Mouse (Mus musculus): ENCODE results near the gene Mvd.

Gene Mvd

GRCm38 (mm10) chr8:122457171-122457570, 13.9 kb upstream of the Mvd start:
- no peak for DNase-seq (ENCODE audit: low spot score in 2 of 2)

- no peak for DNase-seq (ENCODE audit: low spot score in 2 of 2)
Observed at GRCm38 (mm10) chr8:122454409-122454808, 11.2 kb upstream of the Mvd start.

- no peak for DNase-seq (ENCODE audit: low spot score in 2 of 2)
Observed at GRCm38 (mm10) chr8:122452154-122452553, 8.9 kb upstream of the Mvd start.

DNA sequence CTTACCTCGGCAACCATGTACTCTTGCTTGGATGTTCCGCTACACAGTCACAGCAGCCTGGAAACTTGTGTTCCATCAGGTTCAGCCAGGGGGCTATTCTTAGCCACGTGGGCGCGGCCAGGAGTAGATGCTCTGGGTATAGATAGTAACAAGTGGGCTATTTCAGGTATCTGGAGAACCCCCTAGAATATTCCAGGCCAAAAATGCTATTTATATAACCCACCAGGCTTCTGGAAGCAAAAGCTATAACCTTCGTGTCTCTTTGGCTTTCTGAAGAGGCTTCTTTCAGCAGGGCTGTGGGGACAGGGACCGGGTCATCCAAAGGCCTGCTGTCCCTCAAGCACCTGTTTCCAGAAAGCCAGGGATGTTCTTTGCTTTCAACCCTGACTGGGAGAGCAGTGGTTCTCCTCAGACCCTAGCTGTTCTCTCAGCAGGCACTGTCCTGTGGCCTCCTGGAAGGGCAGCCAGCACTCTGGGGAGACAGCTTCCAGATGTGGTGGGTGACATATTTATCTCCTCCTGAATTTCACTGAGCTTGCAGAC, 8.0 kb upstream of the Mvd start:
- DNase-seq (ENCODE audit: low spot score in 2 of 2): no peak

DNA sequence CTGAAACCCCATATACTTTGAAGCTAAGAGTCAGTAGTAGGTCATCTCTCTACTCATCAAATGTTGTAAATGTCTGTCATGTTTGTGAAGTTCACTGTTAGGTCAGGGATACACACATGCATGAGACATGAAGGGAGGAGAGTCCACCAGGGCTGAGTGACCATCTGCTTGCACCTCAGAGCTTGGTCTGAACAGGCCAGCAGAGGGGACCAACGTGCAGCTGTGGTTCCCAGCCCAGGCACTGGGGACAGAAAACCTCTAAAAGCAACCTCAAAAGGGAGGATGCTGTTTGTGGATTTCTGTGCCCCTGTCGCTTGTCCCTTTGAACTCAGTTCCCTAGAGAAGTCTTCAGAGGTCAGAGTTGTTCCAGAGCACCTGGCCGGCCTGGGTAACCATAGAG, 2.0 kb upstream of the Mvd start:
- DNase-seq (ENCODE audit: low spot score in 2 of 2): no peak

- no peak for DNase-seq (ENCODE audit: low spot score in 2 of 2)
Observed at GRCm38 (mm10) chr8:122444058-122444748, 981 bp upstream of the Mvd start.

DNA sequence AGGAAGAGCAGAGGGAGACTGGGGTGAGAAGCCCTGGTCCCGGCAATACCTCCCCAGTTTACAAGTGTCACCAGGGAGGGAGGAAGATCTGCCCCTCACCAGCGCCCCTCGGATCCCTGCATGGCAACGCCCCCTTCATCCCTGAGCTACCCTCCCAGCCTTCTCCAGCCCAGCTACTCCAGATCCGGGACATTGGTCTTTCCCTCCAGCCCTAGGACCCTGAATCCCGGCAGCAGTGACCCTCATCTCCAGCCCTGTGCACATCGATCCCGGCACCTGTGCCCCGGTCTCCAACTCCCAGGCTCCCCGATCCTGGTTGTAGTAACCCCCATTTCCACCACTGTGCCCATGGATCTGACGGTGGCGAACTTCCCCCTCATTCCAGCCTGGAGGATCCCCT, 441 bp downstream of the Mvd start:
- no peak for DNase-seq (ENCODE audit: low spot score in 2 of 2)

GRCm38 (mm10) chr8:122442356-122442755, 866 bp downstream of the Mvd start:
- no peak for DNase-seq (ENCODE audit: low spot score in 2 of 2)

GRCm38 (mm10) chr8:122441326-122441725, 1.9 kb downstream of the Mvd start:
- DNase-seq (ENCODE audit: low spot score in 2 of 2): no peak

- no peak for DNase-seq (ENCODE audit: low spot score in 2 of 2)
Observed at GRCm38 (mm10) chr8:122439336-122439735, 3.9 kb downstream of the Mvd start.

GRCm38 (mm10) chr8:122437708-122438331, 5.4 kb downstream of the Mvd start:
- peak in 1 of 2 experiments; percentile 35 for DNase-seq (ENCODE audit: low spot score in 2 of 2)

GRCm38 (mm10) chr8:122436586-122437125, 6.6 kb downstream of the Mvd start:
- no peak for DNase-seq (ENCODE audit: low spot score in 2 of 2)

DNA sequence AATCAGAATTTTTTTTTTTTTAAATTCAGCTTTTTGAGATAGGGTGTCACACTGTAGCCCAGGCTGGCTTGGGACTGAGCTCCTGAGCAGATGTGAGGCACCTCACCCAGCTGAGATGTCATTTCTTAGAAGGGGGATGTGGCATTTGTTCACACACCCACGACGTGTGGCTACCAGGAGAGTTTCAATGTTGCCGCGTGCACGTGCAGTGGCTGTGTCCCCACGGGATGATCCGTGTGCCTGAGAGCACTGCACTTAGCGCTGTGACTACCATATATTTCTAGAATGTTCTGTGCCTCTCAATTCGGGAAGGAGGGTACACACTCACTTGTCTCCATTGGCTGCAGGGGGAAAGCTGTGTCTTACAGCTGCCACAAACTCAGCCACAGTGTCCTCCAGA, 7.1 kb downstream of the Mvd start:
- no peak for DNase-seq (ENCODE audit: low spot score in 2 of 2)

- no peak for DNase-seq (ENCODE audit: low spot score in 2 of 2)
Observed at GRCm38 (mm10) chr8:122435375-122435774, 7.8 kb downstream of the Mvd start.

- DNase-seq (ENCODE audit: low spot score in 2 of 2): no peak
Observed at GRCm38 (mm10) chr8:122433269-122433905, 9.8 kb downstream of the Mvd start.

GRCm38 (mm10) chr8:122432443-122433268, 10.6 kb downstream of the Mvd start, which contains the start of gene Cyba:
Gene Cyba, minus strand, starts transcription at chr8:122432930.
- peak; percentile 80 to 84 for DNase-seq (ENCODE audit: low spot score in 2 of 2)

- peak; percentile 35 to 51 for DNase-seq (ENCODE audit: low spot score in 2 of 2)
Observed at GRCm38 (mm10) chr8:122431694-122432442, 11.4 kb downstream of the Mvd start.

- DNase-seq (ENCODE audit: low spot score in 2 of 2): no peak
Observed at GRCm38 (mm10) chr8:122430646-122431045, 12.6 kb downstream of the Mvd start.

DNA sequence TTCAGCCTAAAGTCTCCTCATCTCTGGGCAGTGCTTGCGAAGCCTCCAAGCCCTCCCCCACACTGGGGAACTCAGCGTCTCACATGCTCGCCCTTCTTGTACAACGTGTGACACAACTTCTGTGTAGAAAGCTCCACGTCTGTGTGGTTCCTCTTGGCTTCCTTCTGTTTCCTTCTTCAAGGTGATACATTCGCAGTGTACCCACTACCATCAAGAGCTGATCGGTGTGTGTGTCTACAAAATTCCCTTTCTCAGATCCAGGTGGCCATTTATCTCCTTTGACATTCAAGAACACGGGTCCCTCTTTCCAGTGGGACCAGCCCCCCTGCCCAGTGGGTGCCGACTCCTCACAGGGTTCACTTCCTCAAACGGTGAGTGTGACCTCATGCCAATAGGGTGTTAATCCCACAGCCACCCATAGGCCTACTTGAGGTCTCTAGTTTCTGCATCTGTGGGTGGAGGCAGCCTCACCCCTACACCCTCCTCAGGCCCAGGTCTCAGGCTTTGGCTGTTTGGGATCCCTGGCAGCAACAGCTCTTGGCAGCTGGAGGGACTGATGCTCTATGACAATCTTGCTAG, 13.1 kb downstream of the Mvd start:
- no peak for DNase-seq (ENCODE audit: low spot score in 2 of 2)

- DNase-seq (ENCODE audit: low spot score in 2 of 2): no peak
Observed at GRCm38 (mm10) chr8:122428163-122428562, 15.1 kb downstream of the Mvd start.
